Mouse (Mus musculus) hindbrain, embryonic 13.5 days (tissue): ENCODE measurements around the gene Slx1b. TPM values are rescaled to one million over a fixed set of nuclear protein-coding genes. Genes with fewer than 3 reads are reported as not detected.

ENCODE experiments used
- ATAC-seq: fragments of 200-750 bp; cut with Nextera tagmentation; 2 replicates; pipeline ENCODE4 v1.8.0; 2017; ENCODE audit warnings: moderate TSS enrichment; ENCODE audit not compliant: low FRiP score
- H3K27ac ChIP-seq: fragments of 300-500 bp; sonication (generic); 2 replicates; pipeline ENCODE4 v1.5.1; 2015; ENCODE audit warnings: inconsistent platforms, mild to moderate bottlenecking, moderate library complexity
- H3K27me3 ChIP-seq: fragments of 300-500 bp; sonication (generic); 2 replicates; pipeline ENCODE4 v1.6.1; 2015; ENCODE audit warnings: mild to moderate bottlenecking, inconsistent platforms
- H3K36me3 ChIP-seq: fragments of 300-500 bp; sonication (generic); 2 replicates; pipeline ENCODE4 v1.6.1; 2015; ENCODE audit warnings: mild to moderate bottlenecking, inconsistent platforms
- H3K4me1 ChIP-seq: fragments of 300-500 bp; sonication (generic); replicated peaks from 2 replicates; pipeline ENCODE4 v1.6.1; 2015; ENCODE audit warnings: inconsistent platforms
- H3K4me2 ChIP-seq: fragments of 300-500 bp; sonication (generic); 2 replicates; pipeline ENCODE4 v1.6.1; 2015; ENCODE audit warnings: inconsistent platforms, mild to moderate bottlenecking, moderate library complexity
- H3K4me3 ChIP-seq: fragments of 300-500 bp; sonication (generic); 2 replicates; pipeline ENCODE4 v1.5.1; 2015; ENCODE audit warnings: mild to moderate bottlenecking, inconsistent platforms
- H3K9ac ChIP-seq: fragments of 300-500 bp; sonication (generic); 2 replicates; pipeline ENCODE4 v1.6.1; 2015; ENCODE audit warnings: mild to moderate bottlenecking, inconsistent platforms
- H3K9me3 ChIP-seq: fragments of 300-500 bp; sonication (generic); 2 replicates; pipeline ENCODE4 v1.6.1; 2016; ENCODE audit warnings: inconsistent platforms
- WGBS: fragments of 180-500 bp; shearing (Covaris S2); methylation state at CpG from one replicate; pipeline ENCODE4 v1.1.7; 2015; 5-methylcytosine and 5-hydroxymethylcytosine counted together
- polyA plus RNA-seq: library from polyadenylated mRNA; unstranded; fragments of >200 nt; fragmentation: Nextera tagmentation; extraction: Ambion mirVana; gene quantifications from 2 replicates; pipeline ENCODE4 v1.2.1, GENCODE M21; 2015

Slx1b gene
- polyA plus RNA-seq, 1 experiment from 2014 or later, result 20.9 TPM

- 54% methylated on average over 24 of the region's 24 CpGs for WGBS
- H3K4me3 ChIP-seq, result peak overlapping the region; percentile 11
- peak overlapping the region; percentile 73 for H3K4me2 ChIP-seq
Measured at GRCm38 (mm10) chr7:126701559-126702357, 6.2 kb upstream of the Slx1b start.

GRCm38 (mm10) chr7:126701070-126701469 is 5.5 kb upstream of the Slx1b start:
- Histone ChIP-seq H3K27me3 (peaks cover 20% of the 10 kb centered on the region; the same call in 1 of the 2 replicates), H3K27ac (no peak overlapping the region), H3K9me3 (no peaks in the 10 kb centered on the region), H3K4me2 (peak overlapping the region; percentile 73), H3K9ac (peak overlapping the region; percentile 92), H3K36me3 (peaks cover 26% of the 10 kb centered on the region), H3K4me1 (peaks cover 75% of the 10 kb centered on the region), H3K4me3 (peak overlapping the region; percentile 11)
- peak; percentile 33; the same call in 1 of the 2 replicates for ATAC-seq
- WGBS, result under 1% methylated on average over 11 of the region's 11 CpGs

More at GRCm38 (mm10) chr7:126701559-126702357, 6.2 kb upstream of the Slx1b start:
- no peaks in the 10 kb centered on the region for H3K9me3 ChIP-seq
- peaks cover 69% of the 10 kb centered on the region for H3K4me1 ChIP-seq
- H3K9ac ChIP-seq, result peak overlapping the region; percentile 92
- no peak for ATAC-seq
- H3K27me3 ChIP-seq, result peaks cover 20% of the 10 kb centered on the region; the same call in 1 of the 2 replicates
- peaks cover 26% of the 10 kb centered on the region for H3K36me3 ChIP-seq
- H3K27ac ChIP-seq, result no peak overlapping the region

- Histone ChIP-seq H3K27ac (no peak overlapping the region), H3K36me3 (peaks cover 26% of the 10 kb centered on the region), H3K27me3 (peaks cover 13% of the 10 kb centered on the region; the same call in 1 of the 2 replicates), H3K9me3 (no peaks in the 10 kb centered on the region), H3K4me2 (no peak overlapping the region; the same call in 1 of the 2 replicates), H3K4me3 (peak overlapping the region; percentile 11; the same call in 1 of the 2 replicates), H3K9ac (peak overlapping the region; percentile 92; the same call in 1 of the 2 replicates), H3K4me1 (peaks cover 73% of the 10 kb centered on the region)
- WGBS, result 89% methylated on average over 25 of the region's 25 CpGs
- ATAC-seq, result no peak
Measured at GRCm38 (mm10) chr7:126700063-126701015, 4.8 kb upstream of the Slx1b start.

GRCm38 (mm10) chr7:126697838-126698237 is 2.3 kb upstream of the Slx1b start:
- no peaks in the 10 kb centered on the region for H3K9me3 ChIP-seq
- H3K36me3 ChIP-seq, result peaks cover 26% of the 10 kb centered on the region
- peaks cover 67% of the 10 kb centered on the region for H3K4me1 ChIP-seq
- H3K27ac ChIP-seq, result no peak overlapping the region
- 0 out of 2 replicates have a peak overlapping the region, but pooled peaks have one; percentile 10 for H3K9ac ChIP-seq
- no peak overlapping the region for H3K4me2 ChIP-seq
- H3K27me3 ChIP-seq, result 0 out of 2 replicates have a peak, but pooled peaks cover 6% of the 10 kb centered on the region
- 93% methylated on average over 8 of the region's 8 CpGs for whole genome bisulfite sequencing
- no peak for ATAC-seq
- H3K4me3 ChIP-seq, result no peak overlapping the region

GRCm38 (mm10) chr7:126696886-126697285 is 1.3 kb upstream of the Slx1b start:
- ATAC-seq, result no peak
- peak overlapping the region; percentile 96 for H3K4me2 ChIP-seq
- 70% methylated on average over 3 of the region's 3 CpGs for WGBS
- peaks cover 66% of the 10 kb centered on the region for H3K4me1 ChIP-seq
- H3K36me3 ChIP-seq, result peaks cover 33% of the 10 kb centered on the region
- no peaks in the 10 kb centered on the region for H3K27me3 ChIP-seq
- no peaks in the 10 kb centered on the region for H3K9me3 ChIP-seq
- H3K27ac ChIP-seq, result no peak overlapping the region
- peak overlapping the region; percentile 85 for H3K9ac ChIP-seq
- peak overlapping the region; percentile 80 for H3K4me3 ChIP-seq

- ATAC-seq, result no peak; the same call in 1 of the 2 replicates
- Histone ChIP-seq H3K4me1 (peaks cover 60% of the 10 kb centered on the region), H3K4me2 (peak overlapping the region; percentile 96), H3K27ac (peak overlapping the region; percentile 78; the same call in 1 of the 2 replicates), H3K4me3 (peak overlapping the region; percentile 80), H3K27me3 (no peaks in the 10 kb centered on the region), H3K36me3 (peaks cover 39% of the 10 kb centered on the region), H3K9me3 (no peaks in the 10 kb centered on the region), H3K9ac (peak overlapping the region; percentile 85)
- WGBS, result 4% methylated on average over 17 of the region's 17 CpGs
Measured at GRCm38 (mm10) chr7:126696303-126696702, 719 bp upstream of the Slx1b start.

GRCm38 (mm10) chr7:126695210-126695611 is 373 bp downstream of the Slx1b start, which contains the start of gene Bola2:
Gene Bola2 (plus strand): TSS chr7:126695401.
- Histone ChIP-seq H3K27me3 (no peaks in the 10 kb centered on the region), H3K9ac (peak within 1 kb of the TSS; percentile 93), H3K4me2 (peak within 1 kb of the TSS; percentile 96), H3K36me3 (peaks cover 44% of the 10 kb centered on the region), H3K4me1 (peaks cover 50% of the 10 kb centered on the region), H3K27ac (peak within 1 kb of the TSS; percentile 95), H3K9me3 (no peaks in the 10 kb centered on the region), H3K4me3 (peak within 1 kb of the TSS; percentile 80)
- peak; percentile 61 for ATAC-seq
- WGBS, result under 1% methylated on average over 31 of the region's 31 CpGs

- no peaks in the 10 kb centered on the region for H3K27me3 ChIP-seq
- peak overlapping the region; percentile 68 for H3K4me2 ChIP-seq
- peak overlapping the region; percentile 95; the same call in 1 of the 2 replicates for H3K27ac ChIP-seq
- peaks cover 44% of the 10 kb centered on the region for H3K4me1 ChIP-seq
- no peak for ATAC-seq
- no peaks in the 10 kb centered on the region for H3K9me3 ChIP-seq
- WGBS, result 13% methylated on average over 10 of the region's 10 CpGs
- peak overlapping the region; percentile 93 for H3K9ac ChIP-seq
- H3K36me3 ChIP-seq, result peaks cover 44% of the 10 kb centered on the region
- H3K4me3 ChIP-seq, result peak overlapping the region; percentile 80
Measured at GRCm38 (mm10) chr7:126694441-126695051, 1.0 kb downstream of the Slx1b start.

- 88% methylated on average over 7 of the region's 7 CpGs for WGBS
- peaks cover 44% of the 10 kb centered on the region for H3K4me1 ChIP-seq
- no peak overlapping the region for H3K4me3 ChIP-seq
- peaks cover 41% of the 10 kb centered on the region for H3K36me3 ChIP-seq
- 0 out of 2 replicates have a peak overlapping the region, but pooled peaks have one; percentile 8 for H3K9ac ChIP-seq
- no peak for ATAC-seq
- H3K9me3 ChIP-seq, result no peaks in the 10 kb centered on the region
- no peaks in the 10 kb centered on the region for H3K27me3 ChIP-seq
- H3K27ac ChIP-seq, result no peak overlapping the region
- H3K4me2 ChIP-seq, result peak overlapping the region; percentile 68
Measured at GRCm38 (mm10) chr7:126693781-126694180, 1.8 kb downstream of the Slx1b start.

GRCm38 (mm10) chr7:126693256-126693655 is 2.3 kb downstream of the Slx1b start:
- peak overlapping the region; percentile 68 for H3K4me2 ChIP-seq
- H3K27ac ChIP-seq, result no peak overlapping the region
- 41% methylated on average over 3 of the region's 3 CpGs for WGBS
- H3K4me3 ChIP-seq, result no peak overlapping the region
- H3K27me3 ChIP-seq, result no peaks in the 10 kb centered on the region
- peaks cover 40% of the 10 kb centered on the region for H3K36me3 ChIP-seq
- H3K9ac ChIP-seq, result no peak overlapping the region
- H3K4me1 ChIP-seq, result peaks cover 44% of the 10 kb centered on the region
- H3K9me3 ChIP-seq, result no peaks in the 10 kb centered on the region
- no peak for ATAC-seq

GRCm38 (mm10) chr7:126692426-126692825 is 3.2 kb downstream of the Slx1b start:
- 97% methylated on average over 26 of the region's 26 CpGs for WGBS
- Histone ChIP-seq H3K4me1 (peaks cover 38% of the 10 kb centered on the region), H3K4me2 (no peak overlapping the region), H3K27ac (no peak overlapping the region), H3K36me3 (peaks cover 32% of the 10 kb centered on the region), H3K9ac (no peak overlapping the region; the same call in 1 of the 2 replicates), H3K4me3 (no peak overlapping the region), H3K9me3 (no peaks in the 10 kb centered on the region), H3K27me3 (no peaks in the 10 kb centered on the region)
- ATAC-seq, result no peak
